Mouse (Mus musculus) liver, adult 2 months (tissue): ENCODE data around the gene Pcna.

Source experiments
- CTCF ChIP-seq: fragments of 200-500 bp; IDR thresholded peaks from 2 replicates; pipeline ENCODE4 v1.5.1; 2011; ENCODE audit warnings: low read depth, low read length, control low read depth
- POLR2A ChIP-seq: fragments of 200-500 bp; IDR thresholded peaks from 2 replicates; pipeline ENCODE4 v1.6.1; 2011; ENCODE audit warnings: low read length, control low read depth; ENCODE audit not compliant: insufficient read depth; ENCODE audit errors: extremely low read depth

DNA sequence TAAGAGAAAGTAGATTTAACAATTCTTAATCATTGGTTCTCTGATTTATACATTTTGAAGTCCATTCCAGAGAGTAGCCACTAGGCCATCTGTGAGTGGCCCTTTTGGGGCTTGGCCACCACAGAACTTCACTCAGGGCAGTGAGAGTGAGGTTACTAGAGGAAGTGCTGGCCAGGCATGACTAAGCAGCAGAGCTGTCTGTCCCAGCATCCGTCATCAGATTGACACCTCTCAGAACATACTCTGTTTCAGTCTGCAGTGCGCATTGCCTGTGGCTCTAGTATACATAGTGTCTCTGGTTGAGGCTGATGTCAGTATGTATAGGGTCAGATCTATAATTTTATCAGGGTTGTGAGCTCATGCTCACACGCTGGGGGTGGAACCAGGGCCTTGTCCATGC, 16.1 kb upstream of the Pcna start:
- TF ChIP-seq CTCF (no peak), POLR2A (no peak)
